Mouse (Mus musculus) heart, embryonic 15.5 days (tissue): ENCODE measurements at regions not wholly inside any gene's neighbourhood (a gene's known extent, or its start where the extent isn't known, plus 50 kb on each side); places are given as distances from the start of the nearest gene placed in this dataset.
A peak's percentile ranks its signal among the peaks of the same experiment; 100 is the strongest.

Experiments used
- ATAC-seq: fragments of 200-750 bp; cut with Nextera tagmentation; replicated peaks from 2 replicates; pipeline ENCODE4 v1.8.0; 2017; ENCODE audit warnings: low read depth, moderate TSS enrichment; ENCODE audit not compliant: insufficient number of reproducible peaks, insufficient read depth, low FRiP score
- H3K27ac ChIP-seq: fragments of 300-500 bp; sonication (generic); 2 replicates; pipeline ENCODE4 v1.5.1; 2015; ENCODE audit warnings: mild to moderate bottlenecking, inconsistent platforms
- H3K27me3 ChIP-seq: fragments of 300-500 bp; sonication (generic); 2 replicates; pipeline ENCODE4 v1.6.1; 2015; ENCODE audit warnings: inconsistent platforms
- H3K36me3 ChIP-seq: fragments of 300-500 bp; sonication (generic); 2 replicates; pipeline ENCODE4 v1.6.1; 2015; ENCODE audit warnings: mild to moderate bottlenecking, inconsistent platforms
- H3K4me1 ChIP-seq: fragments of 300-500 bp; sonication (generic); replicated peaks from 2 replicates; pipeline ENCODE4 v1.6.1; 2015; ENCODE audit warnings: inconsistent platforms
- H3K4me2 ChIP-seq: fragments of 300-500 bp; sonication (generic); 2 replicates; pipeline ENCODE4 v1.6.1; 2015; ENCODE audit warnings: inconsistent platforms, mild to moderate bottlenecking, moderate library complexity
- H3K4me3 ChIP-seq: fragments of 300-500 bp; sonication (generic); 2 replicates; pipeline ENCODE4 v1.5.1; 2015; ENCODE audit warnings: mild to moderate bottlenecking, inconsistent platforms
- H3K9ac ChIP-seq: fragments of 300-500 bp; sonication (generic); 2 replicates; pipeline ENCODE4 v1.6.1; 2015; ENCODE audit warnings: mild to moderate bottlenecking, inconsistent platforms
- H3K9me3 ChIP-seq: fragments of 300-500 bp; sonication (generic); replicated peaks from 2 replicates; pipeline ENCODE4 v1.6.1; 2016; ENCODE audit warnings: inconsistent platforms
- WGBS: fragments of 180-500 bp; shearing (Covaris S2); methylation state at CpG from one replicate; pipeline ENCODE4 v1.1.7; 2015; ENCODE audit warnings: mixed read lengths; 5-methylcytosine and 5-hydroxymethylcytosine counted together

- WGBS, result 32% methylated on average over 8 of the region's 8 CpGs
These were observed 97.3 kb upstream of the Ptpn1 start for GRCm38 (mm10) chr2:167834605-167835004.

DNA sequence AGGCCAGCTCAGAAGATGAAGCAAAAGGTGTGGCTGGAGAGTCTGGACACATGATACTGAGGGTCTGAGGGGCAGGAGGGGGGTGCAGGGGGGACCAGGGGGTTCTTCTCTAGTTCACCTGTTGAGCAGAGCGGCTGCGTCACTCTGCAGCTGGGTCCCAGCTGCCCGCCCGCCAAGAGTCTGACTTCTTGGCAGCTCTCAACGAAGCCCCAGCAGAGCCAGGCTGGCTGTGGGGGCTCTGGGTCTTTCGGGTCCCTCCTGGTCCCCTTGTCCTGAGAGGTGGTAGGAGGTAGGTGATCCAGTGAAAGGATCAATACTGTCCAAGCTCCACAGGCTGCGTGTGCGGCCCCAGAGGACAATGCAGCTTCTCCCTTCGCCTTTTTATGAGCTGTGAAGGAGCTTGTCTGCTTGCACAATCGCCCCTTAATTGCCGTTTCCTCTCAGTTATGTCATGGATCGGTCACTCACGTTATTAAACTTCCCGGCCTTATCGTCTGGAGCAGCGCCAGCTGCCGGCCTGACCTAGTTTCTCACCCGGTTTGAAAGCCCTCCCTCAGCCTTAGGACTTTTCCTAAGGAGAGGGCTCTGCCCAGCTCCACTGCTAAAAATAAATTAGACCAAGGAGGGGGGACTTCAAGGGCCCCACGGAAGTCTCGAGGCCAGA lies 98.4 kb upstream of the Ptpn1 start:
- Histone ChIP-seq H3K4me1 (peaks cover 56% of the 10 kb centered on the region), H3K36me3 (no peaks in the 10 kb centered on the region), H3K9me3 (no peaks in the 10 kb centered on the region), H3K4me3 (no peak overlapping the region), H3K4me2 (peak overlapping the region; percentile 43), H3K27me3 (no peaks in the 10 kb centered on the region), H3K9ac (0 out of 2 replicates have a peak overlapping the region, but pooled peaks have one; percentile 8), H3K27ac (peak overlapping the region; percentile 87)
- peak; percentile 56 for ATAC-seq
- 13% methylated on average over 20 of the region's 20 CpGs for WGBS

More at GRCm38 (mm10) chr2:167834605-167835004, 97.3 kb upstream of the Ptpn1 start:
- no peaks in the 10 kb centered on the region for H3K27me3 ChIP-seq
- no peak overlapping the region for H3K9ac ChIP-seq
- H3K9me3 ChIP-seq, result no peaks in the 10 kb centered on the region
- peak overlapping the region; percentile 87 for H3K27ac ChIP-seq
- H3K4me3 ChIP-seq, result no peak overlapping the region
- no peak overlapping the region for H3K4me2 ChIP-seq
- ATAC-seq, result peak; percentile 50
- peaks cover 47% of the 10 kb centered on the region for H3K4me1 ChIP-seq
- H3K36me3 ChIP-seq, result no peaks in the 10 kb centered on the region

DNA sequence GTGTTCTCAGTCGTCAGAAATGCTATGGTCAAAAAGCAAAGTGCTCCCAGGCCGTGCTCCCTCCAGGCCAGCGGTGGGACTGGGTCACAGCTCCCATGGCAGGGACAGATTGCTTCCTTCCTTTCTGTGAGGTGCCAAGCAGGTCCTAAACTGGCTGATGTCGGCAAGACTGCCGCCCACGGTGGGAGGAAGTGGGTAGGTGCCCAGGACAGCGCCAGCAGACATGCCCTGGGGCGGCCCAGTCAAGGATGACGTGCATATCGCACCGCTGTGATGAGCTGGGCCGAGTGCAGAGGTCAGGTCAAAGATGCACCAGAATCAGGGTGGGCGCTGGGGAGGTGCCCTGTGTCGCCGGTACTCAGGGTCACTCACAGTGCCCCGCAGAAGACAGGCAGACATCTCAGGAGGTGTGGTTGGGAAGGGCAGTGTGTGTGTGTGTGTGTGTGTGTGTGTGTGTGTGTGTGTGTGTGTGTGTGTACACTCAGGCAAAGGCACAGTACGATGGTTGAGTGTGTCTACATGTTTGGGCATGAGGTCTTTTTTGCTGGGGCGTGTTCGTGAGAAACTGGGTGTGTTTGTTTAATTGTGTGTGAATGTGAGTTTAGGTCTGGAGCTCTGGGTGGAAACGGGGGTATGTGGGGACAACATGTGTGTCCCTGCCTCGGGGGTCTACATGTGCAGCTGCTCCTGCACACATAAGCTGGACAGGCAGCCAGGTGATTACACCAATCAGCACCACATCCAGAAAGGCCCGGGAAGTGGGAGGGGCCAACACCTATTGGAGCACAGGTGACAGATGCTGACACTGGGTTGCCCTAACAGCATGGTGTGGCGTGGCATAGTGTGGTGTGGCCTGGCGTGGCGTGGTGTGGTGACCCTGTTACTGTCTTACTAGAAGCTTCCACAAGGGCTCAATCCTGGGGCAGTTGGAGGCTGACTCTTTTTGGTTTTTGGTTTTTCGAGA lies 100.5 kb upstream of the Ptpn1 start:
- WGBS, result 79% methylated on average over 26 of the region's 26 CpGs
- no peak for ATAC-seq
- Histone ChIP-seq H3K4me2 (no peak overlapping the region), H3K9me3 (no peaks in the 10 kb centered on the region), H3K9ac (no peak overlapping the region), H3K4me1 (peaks cover 59% of the 10 kb centered on the region), H3K27me3 (no peaks in the 10 kb centered on the region), H3K36me3 (no peaks in the 10 kb centered on the region), H3K27ac (no peak overlapping the region), H3K4me3 (no peak overlapping the region)

GRCm38 (mm10) chr2:167828258-167828657 lies 103.6 kb upstream of the Ptpn1 start:
- Histone ChIP-seq H3K36me3 (no peaks in the 10 kb centered on the region), H3K4me1 (peaks cover 49% of the 10 kb centered on the region), H3K9ac (no peak overlapping the region; the same call in 1 of the 2 replicates), H3K4me3 (no peak overlapping the region), H3K27me3 (no peaks in the 10 kb centered on the region), H3K27ac (peak overlapping the region; percentile 49), H3K9me3 (no peaks in the 10 kb centered on the region), H3K4me2 (peak overlapping the region; percentile 10; the same call in 1 of the 2 replicates)
- peak; percentile 27; the same call in 1 of the 2 replicates for ATAC-seq
- WGBS, result 17% methylated on average over 5 of the region's 5 CpGs

DNA sequence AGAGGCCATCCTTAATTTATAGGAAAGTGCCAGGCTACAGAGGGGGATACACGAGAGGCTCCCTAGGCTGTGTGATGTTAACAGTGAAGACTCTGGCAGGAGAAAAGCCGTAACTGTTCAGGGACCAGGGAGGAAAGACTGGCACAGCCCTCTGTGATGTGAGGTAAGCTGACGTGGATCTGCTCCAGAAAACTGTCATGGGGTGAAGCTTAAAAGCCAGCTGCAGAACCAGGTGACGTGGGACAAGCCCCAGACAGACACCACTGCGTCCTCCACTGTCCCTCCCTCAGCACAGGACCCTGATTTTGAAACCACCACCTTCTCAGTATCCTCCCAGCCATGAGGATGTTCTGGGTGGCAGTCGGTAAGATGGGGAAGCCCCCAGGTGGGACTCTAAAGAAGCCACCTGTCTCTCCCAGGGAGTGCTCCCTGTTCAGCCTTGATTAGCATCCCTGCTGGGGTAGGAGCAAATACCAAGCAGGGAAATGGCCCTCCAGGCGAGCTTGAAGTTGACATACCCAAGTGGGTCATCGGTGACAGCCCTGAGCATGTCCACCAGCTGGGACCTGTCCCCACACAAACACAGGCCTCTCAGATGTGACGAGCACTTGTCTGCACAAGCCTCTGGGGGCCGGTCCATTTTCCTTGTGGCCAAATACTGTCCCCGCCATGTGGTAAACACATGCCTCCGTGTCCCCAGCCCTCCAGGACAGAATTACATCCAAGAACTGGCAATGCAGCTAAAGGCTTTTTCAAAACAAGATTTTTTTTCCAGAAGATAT lies 104.7 kb upstream of the Ptpn1 start:
- no peaks in the 10 kb centered on the region for H3K36me3 ChIP-seq
- H3K27ac ChIP-seq, result peak overlapping the region; percentile 49
- no peaks in the 10 kb centered on the region for H3K9me3 ChIP-seq
- H3K4me3 ChIP-seq, result no peak overlapping the region
- no peak for ATAC-seq
- WGBS, result 38% methylated on average over 12 of the region's 12 CpGs
- H3K27me3 ChIP-seq, result no peaks in the 10 kb centered on the region
- no peak overlapping the region for H3K9ac ChIP-seq
- H3K4me1 ChIP-seq, result peaks cover 43% of the 10 kb centered on the region
- H3K4me2 ChIP-seq, result no peak overlapping the region

DNA sequence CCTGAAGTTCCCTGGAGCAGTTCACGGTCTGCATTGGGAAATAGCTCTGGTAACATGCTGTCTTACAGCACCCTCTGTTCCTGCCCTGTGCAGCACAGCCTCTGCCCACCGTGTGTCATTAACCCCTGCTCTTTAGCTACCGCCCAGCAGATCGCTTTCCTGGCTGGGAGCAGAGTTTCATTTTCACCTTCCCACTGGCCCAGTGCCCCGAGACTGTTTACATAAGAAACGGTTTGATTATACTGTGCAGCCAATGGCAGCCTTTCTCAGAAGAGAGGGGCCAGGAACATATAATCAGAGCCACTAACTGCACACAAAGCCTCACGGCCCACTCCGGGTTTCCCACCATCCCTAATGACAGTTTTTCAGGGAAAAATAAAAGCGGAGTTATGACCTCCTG lies 108.3 kb upstream of the Ptpn1 start:
- Histone ChIP-seq H3K4me1 (peaks cover 39% of the 10 kb centered on the region), H3K4me2 (peak overlapping the region; percentile 13; the same call in 1 of the 2 replicates), H3K27me3 (no peaks in the 10 kb centered on the region), H3K27ac (peak overlapping the region; percentile 61), H3K36me3 (no peaks in the 10 kb centered on the region), H3K4me3 (no peak overlapping the region), H3K9ac (no peak overlapping the region), H3K9me3 (no peaks in the 10 kb centered on the region)
- 30% methylated on average over 9 of the region's 9 CpGs for WGBS
- peak; percentile 43 for ATAC-seq

GRCm38 (mm10) chr2:167823044-167823443 lies 108.8 kb upstream of the Ptpn1 start:
- Histone ChIP-seq H3K4me2 (0 out of 2 replicates have a peak overlapping the region, but pooled peaks have one; percentile 13), H3K27me3 (no peaks in the 10 kb centered on the region), H3K4me1 (peaks cover 34% of the 10 kb centered on the region), H3K4me3 (no peak overlapping the region), H3K9me3 (no peaks in the 10 kb centered on the region), H3K27ac (peak overlapping the region; percentile 61; the same call in 1 of the 2 replicates), H3K36me3 (no peaks in the 10 kb centered on the region), H3K9ac (no peak overlapping the region)
- WGBS, result 82% methylated on average over 3 of the region's 3 CpGs
- no peak for ATAC-seq

DNA sequence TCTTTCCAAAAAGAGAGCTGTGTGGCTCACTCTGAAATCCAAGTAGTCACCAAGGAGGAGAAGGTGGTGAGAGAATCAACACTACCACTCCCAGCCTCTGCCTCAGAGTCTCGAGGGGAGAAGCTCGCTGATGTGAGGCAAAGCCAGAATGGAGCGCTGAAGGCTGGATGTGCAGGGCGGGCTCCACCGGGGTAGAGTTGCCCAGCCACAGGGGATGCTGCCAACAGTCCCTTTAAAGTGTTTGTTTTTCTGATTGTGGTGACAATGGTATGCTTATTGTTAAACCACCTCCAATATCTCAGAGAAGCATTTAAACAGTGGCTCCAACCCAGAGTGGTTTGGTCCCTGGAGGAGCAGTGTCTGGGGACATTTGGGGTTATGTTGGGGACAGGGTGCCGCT lies 110.7 kb upstream of the Ptpn1 start:
- Histone ChIP-seq H3K27ac (no peak overlapping the region), H3K9ac (no peak overlapping the region), H3K4me2 (no peak overlapping the region), H3K36me3 (no peaks in the 10 kb centered on the region), H3K4me3 (no peak overlapping the region), H3K27me3 (no peaks in the 10 kb centered on the region), H3K9me3 (no peaks in the 10 kb centered on the region), H3K4me1 (peaks cover 16% of the 10 kb centered on the region; the same call in 1 of the 2 replicates)
- WGBS, result 66% methylated on average over 6 of the region's 6 CpGs
- ATAC-seq, result no peak

- Histone ChIP-seq H3K4me3 (no peak overlapping the region), H3K9me3 (no peaks in the 10 kb centered on the region), H3K36me3 (no peaks in the 10 kb centered on the region), H3K27ac (no peak overlapping the region), H3K27me3 (no peaks in the 10 kb centered on the region), H3K4me1 (peaks cover 8% of the 10 kb centered on the region; the same call in 1 of the 2 replicates), H3K9ac (no peak overlapping the region), H3K4me2 (no peak overlapping the region)
- WGBS, result 77% methylated on average over 10 of the region's 10 CpGs
- no peak for ATAC-seq
These were observed 113.1 kb upstream of the Ptpn1 start for GRCm38 (mm10) chr2:167818799-167819198.

- 61% methylated on average over 9 of the region's 9 CpGs for WGBS
These were observed 114.8 kb upstream of the Ptpn1 start for GRCm38 (mm10) chr2:167817030-167817429.

DNA sequence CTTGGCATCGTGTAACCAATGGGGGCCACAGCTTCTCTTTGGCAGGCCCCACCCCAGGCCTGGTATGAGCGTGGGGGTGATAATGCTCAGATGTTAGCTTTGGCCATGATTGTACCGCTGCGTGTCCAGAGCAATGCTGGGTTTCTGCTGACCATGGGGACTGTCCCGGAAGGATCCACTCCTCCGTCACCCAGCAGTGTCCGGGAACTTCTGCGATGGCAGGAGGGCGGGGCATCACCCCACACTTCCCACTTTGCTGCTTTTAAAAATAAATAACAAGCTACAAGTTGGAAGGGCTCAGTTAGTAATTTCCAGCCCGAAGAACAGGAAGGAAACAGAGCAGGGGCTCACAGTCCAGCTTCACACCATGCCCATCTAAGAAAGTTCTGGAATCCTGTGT lies 116.7 kb upstream of the Ptpn1 start:
- no peaks in the 10 kb centered on the region for H3K36me3 ChIP-seq
- peaks cover 3% of the 10 kb centered on the region; the same call in 1 of the 2 replicates for H3K4me1 ChIP-seq
- WGBS, result 69% methylated on average over 10 of the region's 10 CpGs
- H3K9ac ChIP-seq, result no peak overlapping the region
- no peak overlapping the region for H3K4me3 ChIP-seq
- no peaks in the 10 kb centered on the region for H3K9me3 ChIP-seq
- H3K4me2 ChIP-seq, result no peak overlapping the region
- no peak overlapping the region for H3K27ac ChIP-seq
- no peak for ATAC-seq
- H3K27me3 ChIP-seq, result no peaks in the 10 kb centered on the region

More at GRCm38 (mm10) chr2:167817030-167817429, 114.8 kb upstream of the Ptpn1 start:
- no peaks in the 10 kb centered on the region for H3K27me3 ChIP-seq
- no peak overlapping the region for H3K9ac ChIP-seq
- no peaks in the 10 kb centered on the region for H3K36me3 ChIP-seq
- H3K4me1 ChIP-seq, result peaks cover 3% of the 10 kb centered on the region; the same call in 1 of the 2 replicates
- ATAC-seq, result no peak
- H3K4me2 ChIP-seq, result no peak overlapping the region
- no peak overlapping the region for H3K27ac ChIP-seq
- H3K4me3 ChIP-seq, result no peak overlapping the region
- H3K9me3 ChIP-seq, result no peaks in the 10 kb centered on the region
